Mouse (Mus musculus): ENCODE measurements around the gene Rbm38.

Rbm38 gene

DNA sequence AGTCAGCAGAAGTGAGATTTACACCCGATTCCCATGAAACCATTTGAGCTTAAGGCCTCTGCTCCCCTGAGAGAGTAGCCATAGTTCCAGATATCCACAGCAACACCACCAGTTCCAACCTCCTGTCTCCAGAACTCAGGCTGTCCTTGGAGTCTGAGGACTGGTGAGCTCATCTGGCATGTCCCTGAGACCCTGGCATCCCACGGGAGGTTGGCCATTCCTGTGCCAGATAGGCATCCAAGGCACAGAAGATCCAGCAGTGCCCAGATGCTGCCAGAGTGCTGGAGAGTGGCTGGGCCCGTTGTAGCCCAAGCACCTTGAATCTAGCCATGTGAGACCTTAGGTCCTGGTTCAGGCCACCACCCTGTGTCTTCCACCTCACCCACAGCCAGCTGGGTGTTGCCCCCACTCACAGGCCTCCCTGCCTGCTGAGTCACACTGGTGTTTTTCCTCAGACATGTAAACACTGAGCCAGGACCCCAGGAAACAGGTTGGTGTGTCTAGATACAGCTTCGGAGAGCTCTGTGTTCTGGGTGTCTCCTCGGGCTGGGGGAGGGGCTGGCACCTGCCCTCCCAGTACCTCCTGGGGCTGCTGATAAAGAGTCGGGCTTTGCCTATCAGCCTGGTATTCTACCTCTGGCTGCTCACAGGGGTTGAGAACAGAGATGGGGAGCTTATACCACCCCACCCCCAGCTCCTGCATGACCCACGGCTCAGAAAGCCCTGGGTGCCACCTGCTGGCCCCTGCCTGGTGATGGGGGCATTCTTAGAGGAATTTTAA is 17.7 kb downstream of the Rbm38 start:
- no peak for DNase-seq

DNA sequence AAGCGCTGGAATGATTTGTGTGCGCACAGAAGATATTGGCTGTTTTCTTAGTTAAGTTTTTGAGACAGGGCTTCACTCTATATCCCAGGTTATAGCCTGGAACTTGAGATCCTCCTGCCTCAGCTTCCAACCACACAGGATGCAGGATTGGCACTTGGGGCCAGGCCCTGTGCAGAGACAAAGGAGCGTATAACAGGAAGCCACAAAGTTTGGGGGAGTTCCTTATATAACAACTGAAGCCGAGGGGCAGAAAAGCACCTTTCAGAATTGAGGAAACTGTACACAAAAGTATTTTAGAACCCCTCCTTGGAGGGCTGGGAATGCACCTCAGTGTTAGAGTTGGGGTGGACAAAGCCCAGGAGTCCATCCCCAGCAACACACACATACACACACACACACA is 18.7 kb downstream of the Rbm38 start:
- DNase-seq: no peak

DNA sequence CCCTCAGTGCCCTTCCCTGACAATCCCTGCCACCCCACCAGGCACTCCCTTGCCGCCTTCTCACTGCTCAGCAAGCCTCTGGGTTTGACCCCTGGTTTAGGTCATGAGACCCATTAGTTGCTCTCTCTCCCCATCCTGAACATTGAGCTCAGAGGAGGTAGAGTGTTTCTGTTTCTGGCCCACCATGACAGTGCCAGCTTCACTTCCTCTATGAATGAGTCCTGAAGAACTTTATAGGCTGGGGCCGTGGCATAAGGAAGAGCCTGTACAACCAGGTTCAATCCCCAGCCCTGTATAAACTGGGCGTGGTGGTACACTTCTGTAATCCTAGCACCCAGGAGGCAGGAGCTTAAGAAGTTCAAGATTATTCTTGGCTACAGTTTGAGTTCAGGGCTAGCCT is 20.5 kb downstream of the Rbm38 start:
- DNase-seq: no peak

DNA sequence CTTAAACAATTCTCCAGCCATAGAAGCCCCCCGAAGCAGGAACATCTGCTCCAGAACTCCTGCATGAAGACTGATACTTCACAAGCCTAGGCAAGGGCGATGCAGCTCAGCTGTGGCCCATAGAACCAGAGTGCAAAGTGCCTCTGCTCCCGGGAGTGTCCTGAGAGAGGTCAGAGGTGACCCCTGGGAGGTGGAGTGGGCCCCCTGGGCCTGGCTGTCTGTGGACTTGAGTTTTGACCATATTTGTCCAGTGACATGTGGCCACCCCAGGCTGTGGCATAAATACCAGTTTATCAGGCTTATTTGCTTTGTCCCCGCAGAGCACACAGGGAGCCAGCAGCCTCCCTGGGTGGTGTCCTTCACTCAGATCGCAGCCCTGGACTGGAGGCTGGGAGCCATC is 20.9 kb downstream of the Rbm38 start:
- no peak for DNase-seq

DNA sequence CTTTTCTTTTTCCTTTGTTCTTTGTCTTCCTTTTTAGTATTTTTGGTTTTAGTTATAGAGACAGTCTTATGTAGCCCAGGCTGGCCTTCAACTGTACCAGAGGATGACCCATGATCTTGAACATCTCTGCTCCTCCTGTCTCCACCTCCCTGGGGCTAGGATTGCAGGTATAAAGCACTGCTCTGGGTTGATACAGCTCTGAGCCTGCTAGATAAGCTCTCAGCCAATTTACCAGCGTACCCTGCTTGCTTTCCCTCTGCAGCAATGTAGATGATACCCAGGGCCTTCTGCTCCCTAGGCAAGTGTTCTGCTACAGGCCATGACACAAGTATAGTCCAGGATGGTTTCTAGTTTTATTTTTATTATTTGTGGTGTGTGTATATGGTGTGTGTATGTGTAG is 21.6 kb downstream of the Rbm38 start:
- DNase-seq: no peak

DNA sequence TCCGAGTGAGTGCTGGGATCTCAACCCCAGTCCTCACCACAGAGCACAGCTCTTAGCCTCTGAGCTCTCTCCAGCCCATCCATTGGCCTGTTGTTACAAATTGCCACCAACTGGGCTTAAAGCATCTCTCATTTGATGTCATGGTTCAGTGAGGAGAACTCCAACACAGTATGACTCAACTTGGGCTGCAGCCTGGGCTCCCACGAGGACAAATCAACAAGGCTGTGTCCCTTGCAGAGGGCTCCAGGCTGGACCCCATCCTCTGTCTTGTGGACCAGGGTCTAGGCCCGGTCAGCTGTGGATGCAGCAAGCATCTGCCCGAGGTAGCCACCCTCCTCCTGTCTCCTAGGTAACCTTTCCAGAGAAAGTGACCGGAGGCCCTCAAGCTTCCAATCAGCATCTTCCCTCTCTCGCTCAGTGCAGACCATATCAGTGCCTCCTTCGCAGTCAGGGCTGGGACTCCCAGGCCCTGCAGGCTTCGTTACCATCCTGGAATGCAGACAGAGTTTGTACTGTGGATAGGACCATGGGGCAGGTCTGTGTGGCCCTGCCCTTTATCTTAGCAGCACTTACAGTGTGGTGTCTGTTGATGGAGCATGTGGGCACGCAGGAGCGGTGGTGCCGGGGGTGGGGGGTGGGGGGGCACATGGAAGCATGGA is 22.3 kb downstream of the Rbm38 start:
- no peak for DNase-seq

DNA sequence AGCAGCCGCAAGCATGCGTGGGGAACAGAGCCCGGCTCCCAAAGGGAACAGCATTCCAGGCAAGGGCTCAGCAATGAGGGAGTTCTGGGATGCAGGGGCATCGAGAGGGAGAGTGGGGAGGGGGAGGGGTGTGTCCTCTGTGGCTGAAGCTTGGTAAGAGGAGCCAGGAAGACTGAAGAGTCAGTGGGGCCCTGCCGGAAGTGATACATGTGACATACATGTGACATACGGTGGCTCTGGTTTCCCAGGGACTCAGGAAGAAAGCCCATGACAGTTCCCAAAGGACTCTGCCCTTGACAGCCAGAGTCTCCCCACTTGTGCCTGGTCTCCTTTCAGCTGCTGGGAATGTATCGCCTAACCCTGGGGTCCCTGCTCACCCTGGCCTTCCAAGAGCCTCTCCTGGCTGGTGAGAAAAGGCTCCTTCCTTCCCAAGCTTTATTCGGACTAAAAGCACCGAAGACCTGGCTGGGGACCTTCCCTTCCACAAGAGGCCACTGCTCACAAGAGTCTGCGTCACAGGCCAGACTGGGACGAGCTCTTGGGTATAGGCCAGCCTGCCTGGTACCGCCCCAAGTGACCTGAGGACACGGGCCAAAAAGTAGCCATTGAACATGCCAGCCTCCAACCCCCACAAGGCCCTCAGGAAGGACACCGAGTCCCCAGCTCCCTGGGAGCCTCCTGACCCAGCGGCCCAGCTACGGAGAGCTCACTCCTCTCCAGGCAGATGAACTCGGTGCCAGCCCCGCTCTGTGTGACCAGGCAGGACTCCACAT is 24.1 kb downstream of the Rbm38 start:
- DNase-seq: no peak

DNA sequence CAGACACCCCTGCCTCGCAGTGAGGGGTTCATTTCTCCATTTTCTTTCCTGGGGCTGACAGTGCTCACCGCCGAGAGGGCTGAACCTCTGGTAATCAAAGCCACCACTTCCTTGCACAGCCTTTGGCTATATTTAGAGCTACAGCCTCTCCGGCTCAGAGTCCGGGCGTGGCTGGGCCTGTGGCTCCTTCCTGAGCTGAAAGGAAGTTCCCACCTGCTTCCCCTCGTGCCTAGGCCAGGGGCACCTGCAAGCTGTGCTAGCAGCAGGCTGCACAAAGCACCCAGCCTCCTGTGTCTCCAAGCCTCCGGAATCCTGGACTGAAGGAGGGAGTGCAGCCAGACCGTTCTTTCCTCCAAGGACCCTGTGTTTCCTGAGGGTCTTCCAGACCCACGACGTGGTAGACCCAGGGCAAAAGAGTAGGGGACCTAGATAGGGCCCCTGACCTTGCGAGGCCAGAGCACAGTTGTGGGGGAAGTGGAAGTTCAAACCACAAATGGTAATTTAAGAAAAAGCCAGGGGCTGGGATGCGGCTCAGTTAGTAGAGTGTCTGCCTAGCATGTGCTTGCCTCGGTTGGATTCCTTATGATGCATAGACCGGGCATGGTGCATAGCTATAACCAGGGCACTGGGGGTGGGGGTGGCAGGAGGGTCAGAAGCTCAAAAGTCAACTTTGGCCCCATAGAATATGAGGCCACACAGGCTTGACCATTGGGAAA is 26.4 kb downstream of the Rbm38 start:
- DNase-seq: no peak

DNA sequence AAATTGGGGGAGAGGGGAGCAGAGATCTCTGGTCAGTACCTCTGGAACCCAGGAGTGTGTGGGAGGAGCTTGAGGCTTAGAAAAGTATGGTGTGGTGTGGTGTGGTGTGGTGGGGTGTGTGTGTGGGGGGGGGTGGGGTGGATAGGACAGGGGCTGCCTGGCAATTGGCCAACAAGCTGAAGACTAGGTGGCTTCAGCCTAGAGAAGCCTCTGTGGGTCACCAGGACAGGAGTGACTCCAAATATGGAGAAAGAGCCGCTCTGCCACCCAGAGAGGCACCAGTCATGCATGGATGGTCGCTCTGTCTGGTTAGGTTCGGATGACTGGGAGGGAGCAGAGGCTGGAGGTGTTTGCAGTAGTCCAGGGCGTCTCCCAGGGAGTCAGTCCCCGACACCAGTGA is 27.2 kb downstream of the Rbm38 start:
- no peak for DNase-seq

DNA sequence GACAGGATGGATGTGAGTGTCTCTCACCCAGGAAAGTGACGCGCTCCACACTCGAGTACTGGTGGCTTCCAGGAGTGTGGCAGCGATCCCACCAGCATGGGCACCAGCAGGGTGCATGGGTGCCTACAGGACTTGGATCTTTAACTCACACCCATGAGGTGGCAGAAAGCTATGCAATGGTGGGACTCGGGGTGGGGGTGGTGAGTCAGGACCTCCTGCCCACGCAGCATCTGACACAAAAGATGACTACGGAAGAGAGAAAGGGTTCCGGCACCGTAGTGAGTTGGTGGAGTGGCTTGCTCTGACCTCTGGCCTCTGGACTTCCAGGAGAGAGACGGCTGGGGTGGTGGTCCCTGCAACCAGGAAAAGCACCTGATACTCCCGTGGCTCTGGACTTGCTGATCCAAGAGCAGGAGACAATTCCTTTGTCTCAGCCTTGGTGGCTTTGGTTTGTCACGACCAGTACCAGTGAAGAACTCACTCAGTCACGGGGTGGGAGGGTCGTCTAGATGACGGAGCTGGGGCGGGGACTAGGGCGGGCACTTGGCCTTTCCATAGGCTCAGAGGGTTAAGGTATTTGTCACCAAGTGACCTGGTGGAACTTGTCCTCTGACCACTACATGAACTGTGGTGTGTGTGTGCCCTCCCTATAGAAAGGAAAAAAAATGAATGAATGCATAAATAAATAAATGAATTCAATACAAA is 27.9 kb downstream of the Rbm38 start:
- no peak for DNase-seq

DNA sequence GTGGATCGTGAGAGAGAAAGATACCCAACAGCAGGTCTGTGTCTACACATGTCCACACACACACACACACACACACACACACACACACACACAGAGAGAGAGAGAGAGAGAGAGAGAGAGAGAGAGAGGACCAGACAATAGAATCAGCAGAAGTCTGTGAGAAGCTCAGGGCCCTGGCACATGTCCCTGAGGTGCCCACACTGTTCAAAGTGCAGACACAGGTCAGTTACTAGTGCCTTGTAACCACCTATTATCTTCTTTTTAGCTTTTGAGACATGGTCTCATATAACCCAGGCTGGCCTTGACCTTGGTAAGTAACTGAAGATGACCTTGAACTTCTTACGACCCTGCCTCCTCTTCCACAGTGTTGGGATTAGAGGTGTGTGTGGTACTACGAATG is 28.9 kb downstream of the Rbm38 start:
- DNase-seq: no peak

DNA sequence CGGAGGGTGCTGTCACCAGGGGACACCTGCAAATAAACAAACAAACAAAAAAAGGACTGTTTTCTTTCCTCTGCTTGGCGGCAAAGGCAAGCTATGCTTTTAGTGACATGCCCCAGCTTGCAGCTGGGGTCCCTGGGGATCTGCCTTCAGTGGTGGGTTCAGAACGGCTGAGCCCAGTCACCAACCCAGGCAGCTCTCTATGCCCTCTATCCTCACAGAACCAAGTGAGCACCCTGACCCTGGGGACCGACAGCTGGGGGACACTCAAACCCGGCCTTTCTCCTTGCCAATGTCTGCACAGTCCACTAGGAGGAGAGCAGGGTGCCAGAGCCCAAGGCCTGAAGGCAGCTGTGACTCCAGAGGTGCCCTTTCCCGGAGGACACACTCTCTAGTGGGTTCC is 29.5 kb downstream of the Rbm38 start:
- no peak for DNase-seq

DNA sequence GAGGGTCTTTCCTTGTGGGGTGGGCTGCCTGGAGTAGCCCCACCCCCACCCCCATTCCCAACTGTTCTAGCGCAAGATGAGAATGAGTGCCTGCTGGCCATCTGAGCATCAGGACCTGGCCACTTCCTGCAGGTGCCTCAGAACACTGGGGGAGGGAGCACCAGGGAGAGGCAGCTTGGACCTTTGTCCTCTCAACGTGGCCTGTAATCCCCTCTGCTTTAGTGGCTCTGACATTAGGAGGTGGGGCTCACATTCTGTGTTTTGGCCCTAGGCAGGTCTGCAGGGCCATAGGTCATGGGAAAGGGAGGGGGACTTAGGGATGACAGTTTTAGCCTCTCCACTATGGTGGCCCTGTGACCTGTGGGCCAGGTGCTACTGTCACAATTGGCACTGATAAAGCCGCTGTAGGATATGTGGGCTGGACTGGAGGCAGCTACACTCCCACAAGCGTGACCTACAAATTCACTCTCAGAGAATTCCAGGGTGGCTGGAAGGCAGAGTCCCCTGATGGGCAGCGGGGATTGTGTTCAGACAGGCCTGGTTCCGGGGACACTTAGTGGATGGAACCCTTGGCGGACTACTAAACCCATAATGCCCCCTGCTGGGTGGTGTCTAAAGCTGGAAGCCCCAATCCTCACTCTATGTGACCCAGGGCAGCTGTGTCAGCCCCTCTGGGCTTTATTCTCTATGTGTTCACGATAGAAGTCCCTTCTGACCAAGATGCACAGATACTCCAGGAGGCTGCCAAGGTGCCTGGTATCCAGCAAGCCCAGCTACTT is 30.5 kb downstream of the Rbm38 start:
- no peak for DNase-seq

DNA sequence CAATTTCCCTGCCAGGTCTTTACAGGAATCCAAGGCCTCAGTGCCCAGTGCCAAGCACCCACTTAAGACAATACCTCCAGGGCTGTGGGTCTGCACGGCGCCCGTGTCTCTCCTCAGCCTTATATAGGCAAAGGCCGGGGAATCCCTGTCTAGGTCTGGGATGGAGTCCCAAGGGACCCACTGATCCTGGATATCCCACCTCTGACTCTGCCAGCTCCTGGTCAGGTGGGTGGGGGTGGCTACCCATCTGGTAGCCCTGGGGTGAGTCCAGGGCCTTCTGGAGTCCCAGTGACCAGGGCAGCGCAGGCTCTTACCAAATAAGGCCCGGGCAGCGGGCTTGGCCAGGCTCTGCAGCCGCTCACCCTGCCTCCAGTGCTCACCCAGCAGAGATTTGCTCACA is 32.6 kb downstream of the Rbm38 start:
- no peak for DNase-seq

DNA sequence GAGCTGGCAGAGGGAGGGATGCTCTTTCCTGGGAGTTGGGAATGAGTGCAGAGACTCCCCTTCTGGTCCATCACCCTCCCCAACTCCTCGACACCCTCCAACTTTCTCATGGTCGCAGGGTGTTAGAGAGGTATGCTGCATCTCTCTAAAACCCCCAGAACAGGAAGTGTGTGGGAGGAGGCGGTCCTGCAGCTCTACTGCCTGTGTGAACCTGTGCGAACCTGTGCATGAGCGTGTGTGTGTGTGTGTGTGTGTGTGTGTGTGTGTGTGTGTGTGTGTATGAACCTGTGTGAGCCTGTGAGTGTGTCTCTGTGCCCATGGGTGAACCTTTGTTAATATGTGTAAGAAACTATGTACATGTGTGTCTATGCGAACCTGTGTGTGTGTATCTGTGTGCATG is 33.5 kb downstream of the Rbm38 start:
- no peak for DNase-seq

DNA sequence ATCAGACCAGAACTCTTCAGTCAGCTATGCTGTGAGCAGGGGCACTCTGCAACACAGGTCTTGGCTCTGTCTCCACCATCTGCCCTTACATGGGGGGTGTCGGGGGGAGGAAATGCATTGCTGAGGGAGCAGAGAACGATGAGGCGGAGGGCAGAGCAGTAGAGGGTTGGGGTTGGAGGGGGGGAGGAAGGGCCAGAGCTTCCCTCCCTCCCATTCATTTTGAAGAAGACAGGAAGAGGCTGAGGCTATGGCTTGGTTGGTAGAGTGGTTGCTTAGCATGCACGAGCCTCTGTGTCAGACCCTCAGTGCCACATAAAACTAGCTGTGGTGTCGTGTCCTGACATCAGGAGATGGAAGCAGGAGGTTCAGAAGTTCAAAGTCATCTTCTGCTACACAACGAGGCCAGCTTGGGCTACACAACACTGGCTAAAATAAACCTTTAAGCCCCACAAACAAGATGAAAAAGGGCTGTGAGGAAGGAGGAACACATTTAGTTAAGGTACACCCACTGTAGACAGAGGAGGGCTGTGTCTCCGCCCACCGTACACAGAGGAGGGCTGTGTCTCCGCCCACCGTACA is 36.1 kb downstream of the Rbm38 start:
- DNase-seq: no peak

DNA sequence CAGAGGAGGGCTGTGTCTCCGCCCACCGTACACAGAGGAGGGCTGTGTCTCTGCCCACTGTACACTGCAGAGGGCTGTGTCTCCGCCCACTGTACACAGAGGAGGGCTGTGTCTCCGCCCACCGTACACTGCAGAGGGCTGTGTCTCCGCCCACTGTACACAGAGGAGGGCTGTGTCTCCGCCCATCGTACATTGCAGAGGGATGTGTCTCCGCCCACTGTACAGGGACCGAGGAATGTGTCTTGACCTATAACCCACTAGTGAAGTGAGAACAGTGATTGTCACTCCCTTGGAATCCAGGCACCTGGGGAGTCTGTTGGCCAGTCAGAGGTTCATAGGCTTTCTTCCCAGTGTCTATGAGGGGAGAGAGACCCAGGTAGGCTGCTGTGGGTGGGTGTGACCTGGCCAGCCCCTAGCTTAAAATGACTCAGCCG is 36.6 kb downstream of the Rbm38 start:
- no peak for DNase-seq

DNA sequence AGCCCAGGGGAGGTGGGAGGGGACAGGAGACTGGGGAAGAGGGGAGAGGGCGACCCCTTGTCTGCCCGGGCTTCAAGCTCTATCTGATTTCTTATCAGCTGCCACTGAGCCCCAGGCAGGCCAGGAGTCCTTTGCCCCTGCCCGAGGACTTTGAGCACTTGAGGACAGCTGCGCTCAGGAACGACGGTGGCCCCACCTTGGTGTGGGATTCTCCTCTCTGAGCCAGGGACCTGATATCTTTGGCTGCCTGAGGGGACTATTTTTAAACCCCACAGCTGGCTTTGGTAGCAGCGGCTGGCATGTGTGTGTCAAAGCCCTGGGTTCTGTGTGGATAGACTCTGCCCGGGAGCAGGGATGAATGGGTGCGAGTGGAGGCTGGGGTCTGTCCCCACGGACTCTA is 37.3 kb downstream of the Rbm38 start:
- DNase-seq: no peak

DNA sequence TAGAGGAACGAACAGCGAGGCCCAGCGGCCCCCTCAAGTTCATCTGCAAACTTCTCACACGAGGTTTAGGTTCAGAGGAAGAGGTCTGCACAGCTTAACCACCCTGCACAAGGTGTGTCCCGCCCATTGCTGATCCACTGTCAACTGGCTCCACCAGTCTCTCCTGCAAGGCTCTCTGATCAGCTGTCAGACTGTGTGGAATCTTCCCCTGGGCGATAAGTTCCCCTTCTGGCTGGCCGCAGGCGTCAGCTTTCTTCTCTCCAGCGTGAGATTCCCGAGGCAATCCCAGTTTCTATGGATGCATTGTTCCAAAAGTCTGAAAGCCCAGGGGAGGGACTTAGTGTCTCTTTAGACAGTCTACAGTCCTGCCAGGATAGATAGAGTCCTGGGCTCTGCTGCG is 38.0 kb downstream of the Rbm38 start:
- no peak for DNase-seq

DNA sequence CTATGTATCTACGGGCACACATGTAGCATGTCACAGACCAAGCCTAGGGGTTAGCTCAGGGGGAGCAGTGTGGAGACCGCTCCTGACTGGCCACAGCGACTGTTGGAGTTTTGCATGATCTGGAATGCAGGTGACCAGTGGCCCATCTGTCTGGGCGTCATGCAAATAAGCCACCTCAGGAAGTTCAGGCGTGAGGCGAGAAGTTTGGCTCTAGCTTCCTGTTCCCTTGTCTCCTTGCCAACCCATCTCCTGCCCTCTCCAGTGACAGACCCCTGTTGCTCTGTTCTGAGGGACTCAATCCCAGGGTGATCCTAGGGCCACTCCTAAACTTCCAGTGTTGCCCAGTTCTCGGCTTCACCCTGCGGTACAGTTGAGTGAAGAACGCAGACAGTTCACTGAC is 40.2 kb downstream of the Rbm38 start:
- no peak for DNase-seq

Data from cerebellum, postnatal 36 days (tissue).